Mouse (Mus musculus): ENCODE measurements around the gene Nfasc. TPM values are rescaled to one million over a fixed set of nuclear protein-coding genes. Genes with fewer than 3 reads are reported as not detected.
A peak's percentile ranks its signal among the peaks of the same experiment; 100 is the strongest.

The Nfasc gene
- polyA plus RNA-seq, 1 experiment from 2014 or later, result 36.1 TPM

DNA sequence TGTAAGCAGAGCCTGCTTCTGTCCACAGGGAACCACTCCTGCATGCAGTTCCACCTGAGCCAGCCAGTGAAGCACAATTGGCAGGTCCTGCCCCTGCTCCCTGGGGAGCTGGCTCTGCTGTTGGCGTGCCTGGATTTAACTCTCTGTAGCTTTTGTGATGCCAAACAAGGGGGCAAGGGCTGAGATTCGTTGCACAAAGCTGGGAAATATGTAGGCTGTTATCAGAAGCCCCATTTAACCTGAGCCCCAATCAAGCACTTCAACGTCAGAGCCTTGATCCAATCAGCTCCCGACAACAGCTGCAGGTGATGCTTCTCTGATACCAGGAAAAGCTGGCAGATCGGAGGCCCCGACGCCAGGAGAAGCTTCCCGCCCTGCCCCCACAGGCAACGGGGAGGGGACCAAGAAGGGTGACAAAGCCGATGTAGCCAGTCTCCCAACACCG, 2.5 kb downstream of the Nfasc start:
- H3K4me3 ChIP-seq (ENCODE audit: low read length), result peak overlapping the region; percentile 48
- peak; percentile 77 for ATAC-seq
- no peaks in the 10 kb centered on the region for H3K9me3 ChIP-seq (ENCODE audit: control insufficient read depth, low read length)
- peak overlapping the region; percentile 63 for H3K9ac ChIP-seq (ENCODE audit: low read depth, low read length)
- peaks cover 33% of the 10 kb centered on the region for H3K4me1 ChIP-seq (ENCODE audit: control insufficient read depth, insufficient read depth, low read depth, low read length)
- peak overlapping the region; percentile 90 for H3K4me2 ChIP-seq (ENCODE audit: low read length)
- under 1% methylated on average over 11 of the region's 11 CpGs for WGBS
- no peaks in the 10 kb centered on the region for H3K27me3 ChIP-seq (replicated peaks; ENCODE audit: control insufficient read depth, insufficient read depth, low read length)
- no peaks in the 10 kb centered on the region for H3K36me3 ChIP-seq (ENCODE audit: control insufficient read depth, insufficient read depth, low read length)
- H3K27ac ChIP-seq (ENCODE audit: low read depth, low read length), result peak overlapping the region; percentile 78

DNA sequence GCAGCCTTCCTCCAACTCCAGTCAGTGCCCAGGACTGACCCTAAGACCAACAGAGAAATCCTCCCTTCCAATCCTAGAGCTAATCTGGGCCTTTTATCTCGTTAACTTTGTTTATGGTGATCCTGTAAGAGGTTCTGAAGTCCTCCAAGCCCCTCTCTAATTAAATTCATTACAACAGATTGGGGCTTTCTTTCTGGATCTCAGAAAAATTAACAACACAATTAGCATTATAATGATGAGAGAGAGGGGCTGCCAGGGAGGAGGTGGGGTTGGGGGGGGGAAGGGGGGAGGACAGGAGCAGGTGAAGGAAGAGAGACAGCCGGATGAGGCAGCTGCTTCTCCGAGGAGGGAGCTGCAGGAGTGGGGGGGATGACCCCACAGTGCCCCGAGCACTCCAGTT, 5.4 kb downstream of the Nfasc start:
- no peak overlapping the region for H3K4me2 ChIP-seq (ENCODE audit: low read length)
- H3K9me3 ChIP-seq (ENCODE audit: control insufficient read depth, low read length), result no peaks in the 10 kb centered on the region
- no peaks in the 10 kb centered on the region for H3K36me3 ChIP-seq (ENCODE audit: control insufficient read depth, insufficient read depth, low read length)
- H3K27ac ChIP-seq (ENCODE audit: low read depth, low read length), result no peak overlapping the region
- no peak for ATAC-seq
- 12% methylated on average over 4 of the region's 4 CpGs for WGBS
- peaks cover 42% of the 10 kb centered on the region for H3K4me1 ChIP-seq (ENCODE audit: control insufficient read depth, insufficient read depth, low read depth, low read length)
- no peak overlapping the region for H3K4me3 ChIP-seq (ENCODE audit: low read length)
- no peak overlapping the region for H3K9ac ChIP-seq (ENCODE audit: low read depth, low read length)
- H3K27me3 ChIP-seq (replicated peaks; ENCODE audit: control insufficient read depth, insufficient read depth, low read length), result no peaks in the 10 kb centered on the region

- Histone ChIP-seq H3K27ac (ENCODE audit: low read depth, low read length) (no peak overlapping the region), H3K27me3 (replicated peaks; ENCODE audit: control insufficient read depth, insufficient read depth, low read length) (no peaks in the 10 kb centered on the region), H3K9me3 (ENCODE audit: control insufficient read depth, low read length) (no peaks in the 10 kb centered on the region), H3K9ac (ENCODE audit: low read depth, low read length) (no peak overlapping the region), H3K4me2 (ENCODE audit: low read length) (no peak overlapping the region), H3K4me3 (ENCODE audit: low read length) (no peak overlapping the region), H3K4me1 (ENCODE audit: control insufficient read depth, insufficient read depth, low read depth, low read length) (peaks cover 34% of the 10 kb centered on the region), H3K36me3 (ENCODE audit: control insufficient read depth, insufficient read depth, low read length) (no peaks in the 10 kb centered on the region)
- WGBS, result 51% methylated on average over 9 of the region's 9 CpGs
- no peak for ATAC-seq
Observed at GRCm38 (mm10) chr1:132733873-132734447, 7.6 kb downstream of the Nfasc start.

- no peak overlapping the region for H3K4me3 ChIP-seq (ENCODE audit: low read length)
- H3K9me3 ChIP-seq (ENCODE audit: control insufficient read depth, low read length), result no peaks in the 10 kb centered on the region
- WGBS, result 48% methylated on average over 12 of the region's 12 CpGs
- peaks cover 39% of the 10 kb centered on the region for H3K4me1 ChIP-seq (ENCODE audit: control insufficient read depth, insufficient read depth, low read depth, low read length)
- H3K36me3 ChIP-seq (ENCODE audit: control insufficient read depth, insufficient read depth, low read length), result no peaks in the 10 kb centered on the region
- no peak overlapping the region for H3K9ac ChIP-seq (ENCODE audit: low read depth, low read length)
- no peaks in the 10 kb centered on the region for H3K27me3 ChIP-seq (replicated peaks; ENCODE audit: control insufficient read depth, insufficient read depth, low read length)
- H3K27ac ChIP-seq (ENCODE audit: low read depth, low read length), result no peak overlapping the region
- no peak; the same call in 1 of the 2 replicates for ATAC-seq
- no peak overlapping the region for H3K4me2 ChIP-seq (ENCODE audit: low read length)
Observed at GRCm38 (mm10) chr1:132732307-132732706, 9.3 kb downstream of the Nfasc start.

DNA sequence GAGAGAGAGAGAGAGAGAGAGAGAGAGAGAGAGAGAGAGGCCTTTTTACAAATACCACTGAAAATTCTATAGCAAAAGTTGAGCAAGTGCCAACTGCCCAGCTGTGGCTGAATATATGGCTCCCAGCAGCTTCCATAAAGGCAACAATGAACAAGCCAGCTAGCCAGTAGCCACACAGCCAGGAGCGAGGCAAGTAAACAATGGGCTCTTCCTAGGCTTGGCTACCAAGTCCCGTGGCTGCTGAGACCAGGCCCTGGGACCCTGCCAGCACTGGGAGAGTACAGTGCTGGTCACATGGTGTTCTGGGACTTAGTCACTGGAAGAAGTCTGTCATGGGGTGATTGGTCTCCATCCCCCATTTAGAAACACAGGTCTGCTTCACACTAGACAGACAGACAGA, 14.0 kb downstream of the Nfasc start:
- Histone ChIP-seq H3K36me3 (ENCODE audit: control insufficient read depth, insufficient read depth, low read length) (no peaks in the 10 kb centered on the region), H3K4me1 (ENCODE audit: control insufficient read depth, insufficient read depth, low read depth, low read length) (peaks cover 23% of the 10 kb centered on the region), H3K4me2 (ENCODE audit: low read length) (no peak overlapping the region), H3K27ac (ENCODE audit: low read depth, low read length) (no peak overlapping the region), H3K4me3 (ENCODE audit: low read length) (no peak overlapping the region), H3K27me3 (replicated peaks; ENCODE audit: control insufficient read depth, insufficient read depth, low read length) (no peaks in the 10 kb centered on the region), H3K9me3 (ENCODE audit: control insufficient read depth, low read length) (no peaks in the 10 kb centered on the region), H3K9ac (ENCODE audit: low read depth, low read length) (no peak overlapping the region)
- 29% methylated on average over 2 of the region's 2 CpGs for WGBS
- ATAC-seq, result no peak

DNA sequence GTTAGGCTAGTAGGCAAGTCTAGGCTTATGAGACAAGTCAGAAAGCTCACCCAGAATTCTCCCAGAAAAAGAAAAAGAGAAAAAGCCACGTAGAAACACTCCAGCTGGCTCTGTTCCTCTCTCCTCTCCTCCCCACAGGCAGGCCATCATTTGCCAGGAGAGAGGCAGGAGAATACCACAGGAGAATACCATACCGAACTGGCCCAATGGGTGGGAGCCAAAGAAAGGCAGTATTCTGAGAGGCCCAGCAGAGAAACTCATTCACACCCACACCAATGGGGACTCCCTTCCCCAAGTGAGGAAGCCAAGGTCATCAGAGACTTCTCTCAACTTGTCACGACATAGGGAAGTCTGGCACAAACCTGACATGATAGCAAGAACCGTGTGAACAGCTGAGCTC, 19.2 kb downstream of the Nfasc start:
- 68% methylated on average over 4 of the region's 4 CpGs for WGBS
- no peaks in the 10 kb centered on the region for H3K9me3 ChIP-seq (ENCODE audit: control insufficient read depth, low read length)
- ATAC-seq, result no peak

GRCm38 (mm10) chr1:132721266-132721665, 20.3 kb downstream of the Nfasc start:
- Histone ChIP-seq H3K4me2 (ENCODE audit: low read length) (no peak overlapping the region), H3K36me3 (ENCODE audit: control insufficient read depth, insufficient read depth, low read length) (no peaks in the 10 kb centered on the region), H3K27me3 (replicated peaks; ENCODE audit: control insufficient read depth, insufficient read depth, low read length) (no peaks in the 10 kb centered on the region), H3K9me3 (ENCODE audit: control insufficient read depth, low read length) (no peaks in the 10 kb centered on the region), H3K4me3 (ENCODE audit: low read length) (no peak overlapping the region), H3K4me1 (ENCODE audit: control insufficient read depth, insufficient read depth, low read depth, low read length) (peaks cover 27% of the 10 kb centered on the region), H3K9ac (ENCODE audit: low read depth, low read length) (no peak overlapping the region), H3K27ac (ENCODE audit: low read depth, low read length) (no peak overlapping the region)
- 89% methylated on average over 3 of the region's 3 CpGs for WGBS
- ATAC-seq, result no peak

More for the DNA sequence above, 19.2 kb downstream of the Nfasc start:
- no peak overlapping the region for H3K4me2 ChIP-seq (ENCODE audit: low read length)
- no peak overlapping the region for H3K27ac ChIP-seq (ENCODE audit: low read depth, low read length)
- H3K27me3 ChIP-seq (replicated peaks; ENCODE audit: control insufficient read depth, insufficient read depth, low read length), result no peaks in the 10 kb centered on the region
- H3K9ac ChIP-seq (ENCODE audit: low read depth, low read length), result no peak overlapping the region
- H3K4me1 ChIP-seq (ENCODE audit: control insufficient read depth, insufficient read depth, low read depth, low read length), result peaks cover 19% of the 10 kb centered on the region
- H3K4me3 ChIP-seq (ENCODE audit: low read length), result no peak overlapping the region
- H3K36me3 ChIP-seq (ENCODE audit: control insufficient read depth, insufficient read depth, low read length), result no peaks in the 10 kb centered on the region

GRCm38 (mm10) chr1:132718225-132718624, 23.4 kb downstream of the Nfasc start:
- H3K9me3 ChIP-seq (ENCODE audit: control insufficient read depth, low read length), result no peaks in the 10 kb centered on the region
- H3K27ac ChIP-seq (ENCODE audit: low read depth, low read length), result no peak overlapping the region
- peaks cover 34% of the 10 kb centered on the region for H3K4me1 ChIP-seq (ENCODE audit: control insufficient read depth, insufficient read depth, low read depth, low read length)
- H3K4me3 ChIP-seq (ENCODE audit: low read length), result no peak overlapping the region
- H3K27me3 ChIP-seq (replicated peaks; ENCODE audit: control insufficient read depth, insufficient read depth, low read length), result no peaks in the 10 kb centered on the region
- WGBS, result 21% methylated on average over 5 of the region's 5 CpGs
- H3K36me3 ChIP-seq (ENCODE audit: control insufficient read depth, insufficient read depth, low read length), result no peaks in the 10 kb centered on the region
- no peak overlapping the region for H3K4me2 ChIP-seq (ENCODE audit: low read length)
- ATAC-seq, result peak; percentile 62
- no peak overlapping the region for H3K9ac ChIP-seq (ENCODE audit: low read depth, low read length)

DNA sequence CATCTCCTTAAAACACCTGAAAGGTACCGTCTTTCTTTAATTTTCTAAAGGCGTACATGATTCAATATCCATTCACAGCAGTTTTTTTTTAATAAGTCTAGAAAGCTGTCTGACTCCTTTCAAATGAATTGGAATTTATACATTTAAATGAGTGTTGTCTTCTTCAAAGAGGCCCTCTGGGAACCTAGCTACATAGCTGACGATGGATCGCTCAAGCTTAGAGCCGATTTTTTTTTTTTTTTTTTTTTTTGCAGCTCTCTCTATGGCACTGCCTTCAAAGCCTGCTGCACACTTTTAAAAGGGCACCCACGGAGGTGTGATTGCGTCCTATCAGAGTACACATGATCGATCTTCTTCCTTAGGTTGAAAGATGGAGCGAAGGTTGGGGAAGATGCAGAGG, 26.6 kb downstream of the Nfasc start:
- no peaks in the 10 kb centered on the region for H3K27me3 ChIP-seq (replicated peaks; ENCODE audit: control insufficient read depth, insufficient read depth, low read length)

More for the DNA sequence above, 26.6 kb downstream of the Nfasc start:
- H3K9me3 ChIP-seq (ENCODE audit: control insufficient read depth, low read length), result no peaks in the 10 kb centered on the region
- ATAC-seq, result no peak
- no peaks in the 10 kb centered on the region for H3K36me3 ChIP-seq (ENCODE audit: control insufficient read depth, insufficient read depth, low read length)
- H3K4me2 ChIP-seq (ENCODE audit: low read length), result no peak overlapping the region
- no peak overlapping the region for H3K27ac ChIP-seq (ENCODE audit: low read depth, low read length)
- 65% methylated on average over 9 of the region's 9 CpGs for WGBS
- peaks cover 35% of the 10 kb centered on the region for H3K4me1 ChIP-seq (ENCODE audit: control insufficient read depth, insufficient read depth, low read depth, low read length)
- no peak overlapping the region for H3K9ac ChIP-seq (ENCODE audit: low read depth, low read length)
- no peak overlapping the region for H3K4me3 ChIP-seq (ENCODE audit: low read length)

Measured in hindbrain, embryonic 16.5 days (tissue).